Mouse (Mus musculus) lung, postnatal 0 days (tissue): Measurements from ENCODE around the gene Aurkb.

Source experiments
- CTCF ChIP-seq: IDR thresholded peaks from 2 replicates; pipeline ENCODE4 v1.5.1; 2016; ENCODE audit warnings: antibody characterized with exemption, mild to moderate bottlenecking
- EP300 ChIP-seq: IDR thresholded peaks from 2 replicates; pipeline ENCODE4 v1.6.1; 2016; ENCODE audit warnings: antibody characterized with exemption, mild to moderate bottlenecking, control low read depth

DNA sequence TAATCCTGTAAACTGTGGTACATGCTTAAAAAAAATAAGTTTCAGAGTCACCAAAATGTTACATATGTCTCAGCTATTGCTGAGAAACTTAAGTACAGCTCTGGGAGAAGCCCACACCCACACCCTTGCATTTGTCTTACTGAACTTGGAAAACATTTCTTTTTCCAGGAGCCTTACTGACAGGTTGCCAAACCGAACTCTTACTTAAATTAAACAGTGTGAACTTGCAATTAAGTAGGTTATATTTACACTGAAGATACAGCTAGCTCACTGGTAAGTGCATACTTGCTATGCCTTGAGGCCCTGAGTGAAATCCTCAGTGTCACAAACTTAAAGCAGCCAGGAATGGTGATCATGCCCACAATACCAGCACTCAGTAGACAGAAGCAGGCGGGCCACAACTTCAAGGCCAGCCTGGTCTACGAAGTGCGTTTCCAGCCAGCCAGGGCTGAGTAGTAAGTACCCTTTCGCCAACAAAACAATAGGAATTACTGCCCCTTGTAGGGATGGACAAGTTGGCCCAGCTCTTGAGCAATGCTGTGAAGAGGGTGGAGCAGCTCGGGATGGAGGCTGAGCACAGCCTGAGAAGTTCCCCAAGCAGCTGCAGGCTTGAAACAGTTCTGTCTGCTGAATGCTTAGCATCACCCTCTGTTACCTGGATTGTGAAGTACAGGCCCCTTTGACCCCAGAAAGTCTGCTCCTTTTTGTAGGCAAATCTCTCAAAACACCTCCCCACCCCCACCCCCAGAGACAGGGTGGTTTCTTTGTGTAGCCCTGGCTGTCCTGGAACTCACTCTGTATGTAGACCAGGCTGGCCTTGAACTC is 28.7 kb downstream of the Aurkb start:
- TF ChIP-seq EP300, result no peak
- no peak for TF ChIP-seq CTCF
